Mouse (Mus musculus) thymus, adult 2 months (tissue): ENCODE data around the gene Dcps. TPM values are rescaled to one million over a fixed set of nuclear protein-coding genes. Genes with fewer than 3 reads are reported as not detected.

Experiments used
- DNase-seq: peaks from one replicate; pipeline ENCODE4 v3.0.0; 2021
- H3K27ac ChIP-seq: fragments of 200-500 bp; 2 replicates; pipeline ENCODE4 v1.5.1; 2012; ENCODE audit warnings: low read length, control low read depth; ENCODE audit not compliant: control insufficient read depth, insufficient read depth
- H3K27me3 ChIP-seq: fragments of 200-500 bp; 2 replicates; pipeline ENCODE4 v1.6.1; 2012; ENCODE audit warnings: mild to moderate bottlenecking, low read length, moderate library complexity, mixed read lengths; ENCODE audit not compliant: control insufficient read depth, insufficient read depth
- H3K36me3 ChIP-seq: fragments of 200-500 bp; 2 replicates; pipeline ENCODE4 v1.6.1; 2012; ENCODE audit warnings: mild to moderate bottlenecking, low read length, moderate library complexity; ENCODE audit not compliant: control insufficient read depth, insufficient read depth
- H3K4me1 ChIP-seq: fragments of 200-500 bp; replicated peaks from 2 replicates; pipeline ENCODE4 v1.6.1; 2012; ENCODE audit warnings: low read length; ENCODE audit not compliant: control insufficient read depth, insufficient read depth
- H3K4me3 ChIP-seq: fragments of 200-500 bp; 2 replicates; pipeline ENCODE4 v1.5.1; 2012; ENCODE audit warnings: mild to moderate bottlenecking, low read length, control low read depth, moderate library complexity; ENCODE audit not compliant: control insufficient read depth, insufficient read depth
- CTCF ChIP-seq: fragments of 200-500 bp; IDR thresholded peaks from 2 replicates; pipeline ENCODE4 v1.5.1; 2012; ENCODE audit warnings: mild to moderate bottlenecking, control low read depth, low read length, moderate library complexity, borderline replicate concordance; ENCODE audit not compliant: control insufficient read depth, poor library complexity, insufficient read depth; ENCODE audit errors: extremely low read depth
- POLR2A ChIP-seq: fragments of 200-500 bp; IDR thresholded peaks from 2 replicates; pipeline ENCODE4 v1.6.1; 2012; ENCODE audit warnings: mild to moderate bottlenecking, low read length, control low read depth, moderate library complexity; ENCODE audit not compliant: control insufficient read depth, poor library complexity, insufficient read depth; ENCODE audit errors: extremely low read depth
- WGBS: fragments of 180-500 bp; shearing (Covaris S2); methylation state at CpG from one replicate; pipeline ENCODE4 v1.1.7; 2018; 5-methylcytosine and 5-hydroxymethylcytosine counted together
- polyA plus RNA-seq: library from polyadenylated mRNA; depleted of rRNA; stranded (reverse); fragments of >200 nt; gene quantifications from 2 replicates; pipeline ENCODE4 v1.2.3, GENCODE M21; 2012; rRNA removed

Gene Dcps
- polyA plus RNA-seq: 60.5 and 65.2 TPM in 2 replicates

- TF ChIP-seq POLR2A (peak; percentile 75), CTCF (peak; percentile 56; the same call in 1 of the 2 replicates)
- H3K27me3 ChIP-seq: no peaks in the 10 kb centered on the region
- DNase-seq: peak; percentile 98
- peaks cover 5% of the 10 kb centered on the region; the same call in 1 of the 2 replicates for H3K36me3 ChIP-seq
- H3K27ac ChIP-seq: peak within 1 kb of the TSS; percentile 72
- peak within 1 kb of the TSS; percentile 80 for H3K4me3 ChIP-seq
- H3K4me1 ChIP-seq: peaks cover 4% of the 10 kb centered on the region
- WGBS: under 1% methylated on average over 38 of the region's 38 CpGs
Observed at GRCm38 (mm10) chr9:35175251-35176123, at the start of gene Dcps. Gene Dcps, minus strand, starts transcription at chr9:35176061.

DNA sequence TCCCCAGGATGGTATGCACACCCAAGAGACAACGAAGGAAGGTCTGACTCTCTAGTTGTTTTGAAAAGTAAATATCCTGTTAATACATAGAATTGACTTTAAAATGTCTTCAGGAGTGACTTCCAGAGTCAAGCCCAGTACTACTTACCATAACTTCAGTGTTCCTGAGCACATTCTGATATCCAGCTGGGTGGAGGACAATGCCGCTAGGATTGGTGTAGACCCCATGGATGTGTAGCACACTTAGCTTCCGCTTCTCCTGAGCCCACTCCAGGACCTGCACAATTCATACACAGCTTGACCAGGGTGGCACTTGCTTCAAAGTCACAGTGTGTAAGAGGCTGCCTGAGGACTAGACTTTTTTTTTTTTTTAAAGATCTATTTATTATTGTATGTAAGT lies 47.6 kb upstream of the Dcps start:
- Histone ChIP-seq H3K4me1 (no peaks in the 10 kb centered on the region), H3K27me3 (no peaks in the 10 kb centered on the region), H3K36me3 (peaks cover 19% of the 10 kb centered on the region), H3K4me3 (no peak overlapping the region), H3K27ac (no peak overlapping the region)
- TF ChIP-seq CTCF (no peak), POLR2A (no peak)
- DNase-seq: no peak
- WGBS: 97% methylated on average over 3 of the region's 3 CpGs

GRCm38 (mm10) chr9:35217963-35218362 lies 42.1 kb upstream of the Dcps start:
- no peak overlapping the region for H3K27ac ChIP-seq

DNA sequence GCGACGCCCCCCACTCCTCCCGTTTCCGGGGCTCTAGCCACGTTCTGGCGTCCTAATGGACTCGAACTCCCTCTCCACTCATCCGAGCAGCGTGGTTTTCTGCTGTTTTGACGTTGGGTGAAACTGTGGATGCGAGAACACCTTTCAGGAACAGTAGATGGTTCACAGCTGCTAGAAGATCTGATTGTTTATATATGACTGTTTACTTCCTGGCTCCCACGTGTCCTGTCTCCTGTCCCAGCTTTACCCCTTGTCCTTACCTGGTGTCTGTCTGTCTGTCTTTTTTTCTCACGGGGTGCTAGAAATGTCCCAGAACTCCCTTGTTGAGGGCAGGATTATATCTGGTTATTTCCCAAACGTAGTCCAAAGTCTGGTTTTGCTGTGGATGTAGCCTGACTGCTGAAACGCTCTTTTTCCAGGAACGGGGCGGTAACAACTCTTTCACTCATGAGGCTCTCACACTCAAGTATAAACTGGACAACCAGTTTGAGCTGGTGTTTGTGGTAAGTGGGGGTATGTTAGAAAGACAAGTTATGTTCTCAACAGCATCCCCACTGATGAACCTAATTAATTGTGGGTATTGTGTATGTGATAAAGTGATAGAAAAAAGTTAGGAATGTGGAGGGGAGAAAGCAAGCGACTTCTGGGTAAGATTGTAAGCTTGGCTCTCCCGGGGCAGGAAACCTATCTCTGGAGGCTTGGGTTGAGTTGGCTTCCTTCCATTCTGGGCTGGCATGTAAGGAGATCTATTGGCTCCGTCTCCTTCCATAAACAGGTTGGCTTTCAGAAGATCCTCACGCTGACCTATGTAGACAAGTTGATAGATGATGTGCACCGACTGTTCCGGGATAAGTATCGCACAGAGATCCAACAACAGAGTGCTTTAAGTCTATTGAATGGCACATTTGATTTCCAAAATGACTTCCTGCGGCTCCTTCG lies 36.0 kb upstream of the Dcps start:
- DNase-seq: no peak
- peaks cover 3% of the 10 kb centered on the region for H3K4me1 ChIP-seq
- peaks cover 37% of the 10 kb centered on the region for H3K36me3 ChIP-seq
- H3K27ac ChIP-seq: peak overlapping the region; percentile 35; the same call in 1 of the 2 replicates
- TF ChIP-seq POLR2A (no peak), CTCF (no peak)
- H3K4me3 ChIP-seq: peak overlapping the region; percentile 82
- 34% methylated on average over 26 of the region's 26 CpGs for WGBS
- no peaks in the 10 kb centered on the region for H3K27me3 ChIP-seq

More at GRCm38 (mm10) chr9:35217963-35218362, 42.1 kb upstream of the Dcps start:
- TF ChIP-seq CTCF (no peak), POLR2A (no peak)
- Histone ChIP-seq H3K27me3 (no peaks in the 10 kb centered on the region), H3K4me3 (no peak overlapping the region), H3K4me1 (no peaks in the 10 kb centered on the region), H3K36me3 (peaks cover 58% of the 10 kb centered on the region)
- 82% methylated on average over 1 of the region's 1 CpGs for WGBS
- DNase-seq: no peak

DNA sequence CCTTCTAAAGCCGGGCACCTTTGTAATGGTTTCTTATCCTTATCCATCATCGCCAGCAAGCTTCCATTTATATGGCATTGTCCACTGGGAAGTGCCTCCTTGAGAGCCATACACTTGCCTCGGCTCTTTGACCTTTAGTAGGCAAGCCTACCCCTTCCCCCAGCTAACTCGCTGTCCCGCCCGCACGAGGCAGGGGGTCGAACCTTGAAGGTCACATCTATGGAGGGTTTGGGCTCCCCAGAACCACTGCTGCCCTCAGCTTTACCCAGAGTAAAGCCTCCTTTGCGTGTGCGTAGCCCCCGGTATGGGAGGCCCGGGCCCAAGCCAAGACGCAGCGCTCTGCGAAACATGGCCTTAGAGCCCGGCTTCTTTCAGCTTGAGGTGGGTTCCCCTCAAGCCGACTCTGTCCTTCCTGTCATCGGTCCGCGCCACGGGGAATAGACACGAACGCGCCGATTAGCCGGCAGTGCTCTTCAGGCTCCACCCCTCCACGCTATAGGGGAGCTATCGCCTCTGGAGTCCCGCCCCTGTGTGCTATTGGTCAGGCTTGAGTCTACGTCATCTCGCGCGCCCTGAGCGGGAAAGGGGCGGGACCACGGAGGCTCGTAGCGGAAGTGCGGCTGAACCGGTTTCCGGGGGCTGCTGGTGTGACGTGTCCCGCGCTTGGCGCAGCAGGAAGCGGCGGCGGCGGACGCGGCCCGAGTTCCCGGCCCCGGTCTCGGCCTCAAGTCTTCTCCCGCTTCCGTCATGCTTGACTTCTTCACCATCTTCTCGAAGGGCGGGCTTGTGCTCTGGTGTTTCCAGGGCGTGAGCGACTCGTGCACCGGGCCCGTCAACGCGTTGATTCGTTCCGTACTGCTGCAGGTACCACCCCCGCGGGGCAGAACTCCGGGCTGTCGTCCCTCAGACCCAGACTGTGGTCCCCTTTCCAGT lies 34.9 kb upstream of the Dcps start, which contains the start of gene Foxred1:
Foxred1 (minus strand) TSS at position 514 of the 933 bp plus-strand sequence.
- Histone ChIP-seq H3K36me3 (peaks cover 36% of the 10 kb centered on the region), H3K27ac (peak within 1 kb of the TSS; percentile 52; the same call in 1 of the 2 replicates), H3K27me3 (no peaks in the 10 kb centered on the region), H3K4me3 (peak within 1 kb of the TSS; percentile 82), H3K4me1 (peaks cover 3% of the 10 kb centered on the region)
- peak; percentile 96 for TF ChIP-seq POLR2A
- TF ChIP-seq CTCF: no peak
- WGBS: under 1% methylated on average over 72 of the region's 72 CpGs
- DNase-seq: peak; percentile 99

- H3K4me1 ChIP-seq: peaks cover 11% of the 10 kb centered on the region
- TF ChIP-seq POLR2A (no peak), CTCF (no peak)
- no peak for DNase-seq
- H3K4me3 ChIP-seq: no peak overlapping the region
- H3K27ac ChIP-seq: no peak overlapping the region
- H3K27me3 ChIP-seq: no peaks in the 10 kb centered on the region
- 95% methylated on average over 2 of the region's 2 CpGs for WGBS
- peaks cover 15% of the 10 kb centered on the region; the same call in 1 of the 2 replicates for H3K36me3 ChIP-seq
Observed at GRCm38 (mm10) chr9:35204421-35204820, 28.6 kb upstream of the Dcps start.
